In the genomic region with DNA sequence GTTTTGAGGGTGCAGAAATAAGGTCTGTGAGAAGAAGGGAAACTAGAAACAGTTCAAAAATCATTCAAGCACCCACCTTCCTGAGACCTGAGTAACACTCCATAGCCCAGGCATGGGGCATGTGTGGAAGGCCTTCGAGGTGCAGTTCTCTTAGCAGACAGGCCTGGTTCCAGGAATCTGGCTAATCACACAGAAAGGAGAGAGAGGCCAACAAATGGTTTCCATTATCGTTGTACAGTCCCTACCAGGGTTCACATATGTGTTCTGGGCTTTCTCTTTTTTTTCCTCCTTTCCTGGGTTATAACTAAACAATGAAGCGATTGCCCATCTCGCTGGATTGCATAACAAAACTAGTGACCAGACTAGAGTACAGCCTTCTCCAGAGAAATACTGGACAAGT, we compare ENCODE assay signal across 21 mouse cellular contexts. TPM values are rescaled to one million over a fixed set of nuclear protein-coding genes. Genes with fewer than 3 reads are reported as not detected.
"Had no signal": no experiment of that assay in that cellular context is flagged by ENCODE, and none has a peak within 500 bp of the region (broad histone marks: within the 10 kb centered on the region; RNA-seq: fewer than 3 reads in every experiment).

No protein-coding gene starts in this region.

- H3K27ac ChIP-seq: liver, embryonic 13.5 days; neural tube, embryonic 13.5 days; stomach, postnatal 0 days had no signal

- H3K4me1 ChIP-seq: liver, embryonic 13.5 days had no signal

- H3K4me3 ChIP-seq: liver, embryonic 13.5 days; neural tube, embryonic 13.5 days had no signal

- H3K4me2 ChIP-seq: liver, embryonic 13.5 days; midbrain, embryonic 11.5 days; neural tube, embryonic 13.5 days had no signal

- H3K9ac ChIP-seq: liver, embryonic 13.5 days; neural tube, embryonic 13.5 days had no signal

- H3K27me3 ChIP-seq: liver, embryonic 13.5 days; neural tube, embryonic 13.5 days had no signal

- H3K9me3 ChIP-seq: liver, embryonic 13.5 days; neural tube, embryonic 13.5 days had no signal

- H3K36me3 ChIP-seq: liver, embryonic 13.5 days; neural tube, embryonic 13.5 days had no signal

- DNase-seq: kidney, adult 18-20 months; kidney, adult 9 months; kidney, postnatal 14 days; kidney, postnatal 4 days; left cerebral cortex, postnatal 4 days; liver, embryonic 13.5 days; lung, adult 2 months; lung, postnatal 14 days; lung, postnatal 4 days; midbrain, embryonic 14.5 days; right cerebral cortex, adult 18-20 months; right cerebral cortex, postnatal 14 days; right cerebral cortex, postnatal 4 days; thymus, adult 2 months; thymus, postnatal 25 days had no signal

RNA-seq across cellular contexts. Expression of gene Ngf, which starts 35.4 kb away (rescaled TPM):
- total RNA-seq: megakaryocyte progenitor cell, adult 5-6 weeks; megakaryocyte-erythroid progenitor cell, adult 5-6 weeks; neutrophil, adult 5-6 weeks had no signal
